Mouse (Mus musculus) adrenal gland, postnatal 36 days (tissue): ENCODE results near the gene Aldh3b3. TPM values are rescaled to one million over a fixed set of nuclear protein-coding genes. Genes with fewer than 3 reads are reported as not detected.
A peak's percentile ranks its signal among the peaks of the same experiment; 100 is the strongest.

ENCODE experiments used
- DNase-seq, 2 experiments: peaks; one replicate each; pipeline ENCODE4 v3.0.0; 2021; ENCODE audit warnings: mixed read lengths in 1 of 2
- long read RNA-seq, 2 experiments: library from polyadenylated mRNA; stranded (forward); transcript quantifications; one replicate each; pipeline ENCODE4 v2.0.0; 2021; ENCODE audit warnings: borderline sequencing depth in 2 of 2
- total RNA-seq, 2 experiments: library from RNA; stranded (reverse); gene quantifications; 2 replicates each; pipeline ENCODE4 v1.2.3; 2021

Gene Aldh3b3
- total RNA-seq = 1 to 10 TPM in 1 of 2 experiments, under 1 TPM in 1; 0.20 to 1.1 TPM
- long read RNA-seq, experiment 1 = 0 reads
- long read RNA-seq, experiment 2 = 0 reads

- no peak for DNase-seq
Observed at GRCm38 (mm10) chr19:3958470-3958869, at the start of gene Aldh3b3. Aldh3b3 (plus strand) TSS chr19:3958645.

- peak; percentile 64 to 68 for DNase-seq
Observed at GRCm38 (mm10) chr19:3910206-3910605, 48.2 kb upstream of the Aldh3b3 start.

GRCm38 (mm10) chr19:3912337-3913204 is 45.9 kb upstream of the Aldh3b3 start, which contains the start of gene Ndufs8:
Ndufs8 (minus strand) TSS chr19:3912774.
- peak; percentile 92 for DNase-seq

- no peak for DNase-seq
Observed at GRCm38 (mm10) chr19:3913692-3914091, 44.8 kb upstream of the Aldh3b3 start.

GRCm38 (mm10) chr19:3914535-3914934 is 43.9 kb upstream of the Aldh3b3 start:
- no peak for DNase-seq

- peak in 1 of 2 experiments; percentile 51 for DNase-seq
Observed at GRCm38 (mm10) chr19:3916727-3917126, 41.7 kb upstream of the Aldh3b3 start.

- DNase-seq = peak in 1 of 2 experiments; percentile 50
Observed at GRCm38 (mm10) chr19:3919928-3920327, 38.5 kb upstream of the Aldh3b3 start.

- no peak for DNase-seq
Observed at GRCm38 (mm10) chr19:3922661-3923371, 35.6 kb upstream of the Aldh3b3 start.

GRCm38 (mm10) chr19:3923586-3923985 is 34.9 kb upstream of the Aldh3b3 start:
- DNase-seq = no peak

- peak; percentile 73 to 75 for DNase-seq
Observed at GRCm38 (mm10) chr19:3924190-3924589, 34.3 kb upstream of the Aldh3b3 start.

GRCm38 (mm10) chr19:3924868-3925267 is 33.6 kb upstream of the Aldh3b3 start:
- no peak for DNase-seq

- DNase-seq = no peak
Observed at GRCm38 (mm10) chr19:3925859-3926258, 32.6 kb upstream of the Aldh3b3 start.

- DNase-seq = no peak
Observed at GRCm38 (mm10) chr19:3926279-3926678, 32.2 kb upstream of the Aldh3b3 start.

- no peak for DNase-seq
Observed at GRCm38 (mm10) chr19:3926685-3927084, 31.8 kb upstream of the Aldh3b3 start.

- no peak for DNase-seq
Observed at GRCm38 (mm10) chr19:3927989-3928388, 30.5 kb upstream of the Aldh3b3 start.

GRCm38 (mm10) chr19:3928779-3929178 is 29.7 kb upstream of the Aldh3b3 start:
- DNase-seq = no peak

- peak; percentile 98 for DNase-seq
Observed at GRCm38 (mm10) chr19:3929211-3929941, 29.1 kb upstream of the Aldh3b3 start, which contains the start of gene Aldh3b1. Aldh3b1 (minus strand) TSS chr19:3929808.

- DNase-seq = no peak
Observed at GRCm38 (mm10) chr19:3930262-3931057, 28.0 kb upstream of the Aldh3b3 start.

- no peak for DNase-seq
Observed at GRCm38 (mm10) chr19:3931716-3932115, 26.7 kb upstream of the Aldh3b3 start.

GRCm38 (mm10) chr19:3935032-3935895 is 23.2 kb upstream of the Aldh3b3 start, which contains the start of gene Unc93b1:
Unc93b1 (plus strand) TSS chr19:3935186.
- DNase-seq = peak; percentile 88
